Mouse (Mus musculus) kidney, adult 2 months (tissue): ENCODE data around the gene Akr1c14.

Source experiments
- CTCF ChIP-seq: fragments of 200-500 bp; conservative IDR thresholded peaks from 2 replicates; pipeline ENCODE4 v1.5.1; 2011; ENCODE audit warnings: low read depth, mild to moderate bottlenecking, control low read depth, low read length, moderate library complexity, mixed read lengths; ENCODE audit not compliant: insufficient read depth, insufficient read length
- POLR2A ChIP-seq: fragments of 200-500 bp; IDR thresholded peaks from one replicate; pipeline ENCODE4 v1.6.1; 2011; ENCODE audit warnings: low read depth, low read length, control low read depth

- TF ChIP-seq CTCF: peak; percentile 74
- no peak for TF ChIP-seq POLR2A
Observed at GRCm38 (mm10) chr13:4110281-4111188, 61.7 kb downstream of the Akr1c14 start.
